Mouse (Mus musculus) C2C12 (cell line): ENCODE measurements around the gene Ampd2.

ENCODE experiments used
- CEBPB ChIP-seq: IDR thresholded peaks from one replicate; pipeline ENCODE4 v1.6.1; 2011; ENCODE audit warnings: low read depth, mild to moderate bottlenecking, control low read depth, moderate library complexity
- CTCF ChIP-seq: IDR thresholded peaks from one replicate; pipeline ENCODE4 v1.5.1; 2011; ENCODE audit not compliant: control insufficient read depth, insufficient read depth, insufficient read length
- FOSL1 ChIP-seq: IDR thresholded peaks from one replicate; pipeline ENCODE4 v1.8.0; 2011; ENCODE audit warnings: mild to moderate bottlenecking, low read length; ENCODE audit not compliant: poor library complexity, insufficient read depth, severe bottlenecking
- MAX ChIP-seq: IDR thresholded peaks from one replicate; pipeline ENCODE4 v1.6.1; 2011; ENCODE audit warnings: mild to moderate bottlenecking, control low read depth
- MYOD1 ChIP-seq: IDR thresholded peaks from one replicate; pipeline ENCODE4 v1.6.1; 2011; ENCODE audit warnings: low read depth; ENCODE audit not compliant: control insufficient read depth, insufficient read length
- MYOG ChIP-seq: IDR thresholded peaks from one replicate; pipeline ENCODE4 v1.6.1; 2011; ENCODE audit not compliant: control insufficient read depth, insufficient read length; ENCODE audit errors: extremely low read depth
- USF1 ChIP-seq: IDR thresholded peaks from one replicate; pipeline ENCODE4 v1.6.1; 2011; ENCODE audit warnings: low read depth, mild to moderate bottlenecking, control low read depth, moderate library complexity

- TF ChIP-seq CTCF (no peak), MAX (no peak), MYOD1 (no peak), USF1 (no peak), CEBPB (no peak), FOSL1 (no peak), MYOG (no peak)
Measured at GRCm38 (mm10) chr3:108123242-108123641, 36.8 kb upstream of the Ampd2 start.
